Mouse (Mus musculus) MEL (cell line): ENCODE results near the gene Fam208a. TPM values are rescaled to one million over a fixed set of nuclear protein-coding genes. Genes with fewer than 3 reads are reported as not detected.

ENCODE experiments used
- DNase-seq: peaks from one replicate; pipeline ENCODE4 v3.0.0; 2011; ENCODE audit warnings: low read depth, low spot score
- H3K27ac ChIP-seq: 2 replicates; pipeline ENCODE4 v1.5.1; 2012; ENCODE audit warnings: low read depth, mild to moderate bottlenecking, control low read depth, low read length, moderate library complexity; ENCODE audit not compliant: control insufficient read depth
- H3K27me3 ChIP-seq, 2 experiments: fragments of 150-350 bp in 1 of 2; sonication (generic) in 1 of 2; 2 replicates each; pipeline ENCODE4 v1.6.1; 2012; ENCODE audit warnings: low read length in 2 of 2, mild to moderate bottlenecking in 2 of 2, improper control_type of control experiment in 1 of 2, moderate library complexity in 1 of 2; ENCODE audit not compliant: insufficient read depth in 2 of 2, control insufficient read depth in 1 of 2
- H3K36me3 ChIP-seq, 2 experiments: 2 replicates each; pipeline ENCODE4 v1.6.1; 2012 to 2014; ENCODE audit warnings: low read length in 2 of 2, improper control_type of control experiment in 1 of 2, inconsistent platforms in 1 of 2, mild to moderate bottlenecking in 1 of 2; ENCODE audit not compliant: insufficient read depth in 2 of 2, control insufficient read depth in 1 of 2
- H3K4me1 ChIP-seq, 2 experiments: fragments of 150-350 bp in 1 of 2; sonication (generic) in 1 of 2; 2 replicates each; pipeline ENCODE4 v1.6.1; 2012; ENCODE audit warnings: low read length in 2 of 2, improper control_type of control experiment in 1 of 2, mild to moderate bottlenecking in 1 of 2; ENCODE audit not compliant: insufficient read depth in 2 of 2, control insufficient read depth in 1 of 2
- H3K4me3 ChIP-seq, 2 experiments: fragments of 150-350 bp in 1 of 2; sonication (generic) in 1 of 2; 2 replicates each; pipeline ENCODE4 v1.5.1; 2012; ENCODE audit warnings: low read depth in 2 of 2, low read length in 2 of 2, mild to moderate bottlenecking in 2 of 2, moderate library complexity in 2 of 2, control low read depth in 1 of 2, improper control_type of control experiment in 1 of 2; ENCODE audit not compliant: control insufficient read depth in 1 of 2, insufficient read depth in 1 of 2
- H3K79me2 ChIP-seq: 2 replicates; pipeline ENCODE4 v1.6.1; 2012; ENCODE audit warnings: mild to moderate bottlenecking, low read length, moderate library complexity; ENCODE audit not compliant: control insufficient read depth, poor library complexity, insufficient read depth
- H3K9ac ChIP-seq: 2 replicates; pipeline ENCODE4 v1.6.1; 2012; ENCODE audit warnings: low read depth, mild to moderate bottlenecking, control low read depth, low read length, moderate library complexity; ENCODE audit not compliant: control insufficient read depth, poor library complexity, severe bottlenecking
- H3K9me3 ChIP-seq: fragments of 150-350 bp; sonication (generic); replicated peaks from 2 replicates; pipeline ENCODE4 v1.6.1; 2012; ENCODE audit warnings: mild to moderate bottlenecking, low read length, improper control_type of control experiment, moderate library complexity; ENCODE audit not compliant: insufficient read depth
- CHD1 ChIP-seq: IDR thresholded peaks from 2 replicates; pipeline ENCODE4 v1.6.1; 2012; ENCODE audit warnings: low read depth, mild to moderate bottlenecking, inconsistent platforms, low read length, improper control_type of control experiment
- CHD2 ChIP-seq: IDR thresholded peaks from 2 replicates; pipeline ENCODE4 v1.6.1; 2011; ENCODE audit warnings: low read length, improper control_type of control experiment
- ETS1 ChIP-seq: IDR thresholded peaks from 2 replicates; pipeline ENCODE4 v1.6.1; 2012; ENCODE audit warnings: low read depth, mild to moderate bottlenecking, inconsistent platforms, low read length, improper control_type of control experiment, moderate library complexity
- GABPA ChIP-seq: IDR thresholded peaks from 2 replicates; pipeline ENCODE4 v1.6.1; 2012; ENCODE audit warnings: low read depth, mild to moderate bottlenecking, inconsistent platforms, low read length, improper control_type of control experiment, moderate library complexity
- GATA1 ChIP-seq: IDR thresholded peaks from 2 replicates; pipeline ENCODE4 v1.6.1; 2011; ENCODE audit warnings: low read depth, low read length, improper control_type of control experiment
- HCFC1 ChIP-seq: IDR thresholded peaks from 2 replicates; pipeline ENCODE4 v1.6.1; 2012; ENCODE audit warnings: low read depth, mild to moderate bottlenecking, inconsistent platforms, low read length, improper control_type of control experiment, moderate library complexity
- MAX ChIP-seq: IDR thresholded peaks from 2 replicates; pipeline ENCODE4 v1.6.1; 2011; ENCODE audit warnings: low read length, improper control_type of control experiment
- MEF2A ChIP-seq: IDR thresholded peaks from 2 replicates; pipeline ENCODE4 v1.6.1; 2014; ENCODE audit warnings: low read depth, mild to moderate bottlenecking, inconsistent platforms, low read length, improper control_type of control experiment; ENCODE audit not compliant: poor library complexity, insufficient replicate concordance, severe bottlenecking; ENCODE audit errors: extremely low read depth
- MYB ChIP-seq: IDR thresholded peaks from 2 replicates; pipeline ENCODE4 v1.6.1; 2011; ENCODE audit warnings: mild to moderate bottlenecking, low read depth, low read length, improper control_type of control experiment
- NRF1 ChIP-seq: IDR thresholded peaks from 2 replicates; pipeline ENCODE4 v1.6.1; 2014; ENCODE audit warnings: low read depth, mild to moderate bottlenecking, inconsistent platforms, low read length, improper control_type of control experiment, moderate library complexity; ENCODE audit not compliant: poor library complexity, insufficient read depth, severe bottlenecking
- POLR2A ChIP-seq, 2 experiments: IDR thresholded peaks; 2 replicates each; pipeline ENCODE4 v1.6.1; 2011 to 2012; ENCODE audit warnings: low read length in 2 of 2, mild to moderate bottlenecking in 2 of 2, control low read depth in 1 of 2, improper control_type of control experiment in 1 of 2, low read depth in 1 of 2, moderate library complexity in 1 of 2; ENCODE audit not compliant: control insufficient read depth in 1 of 2, insufficient read depth in 1 of 2, poor library complexity in 1 of 2
- POLR2AphosphoS2 ChIP-seq: IDR thresholded peaks from 2 replicates; pipeline ENCODE4 v1.6.1; 2011; ENCODE audit warnings: low read length, improper control_type of control experiment
- RCOR1 ChIP-seq: IDR thresholded peaks from 2 replicates; pipeline ENCODE4 v1.6.1; 2012; ENCODE audit warnings: low read depth, mild to moderate bottlenecking, inconsistent platforms, low read length, improper control_type of control experiment
- SMC3 ChIP-seq: IDR thresholded peaks from 2 replicates; pipeline ENCODE4 v1.6.1; 2011; ENCODE audit warnings: low read depth, low read length, improper control_type of control experiment
- TAL1 ChIP-seq: IDR thresholded peaks from 2 replicates; pipeline ENCODE4 v1.6.1; 2012; ENCODE audit warnings: mild to moderate bottlenecking, inconsistent platforms, low read length, moderate library complexity, mixed read lengths
- TBP ChIP-seq: IDR thresholded peaks from 2 replicates; pipeline ENCODE4 v1.8.0; 2011; ENCODE audit warnings: low read depth, low read length, improper control_type of control experiment
- TCF12 ChIP-seq: IDR thresholded peaks from 2 replicates; pipeline ENCODE4 v1.6.1; 2014; ENCODE audit warnings: low read depth, mild to moderate bottlenecking, inconsistent platforms, low read length, improper control_type of control experiment, moderate library complexity
- USF1 ChIP-seq: IDR thresholded peaks from 2 replicates; pipeline ENCODE4 v1.6.1; 2014; ENCODE audit warnings: low read depth, mild to moderate bottlenecking, inconsistent platforms, low read length, improper control_type of control experiment, moderate library complexity
- ZKSCAN1 ChIP-seq: IDR thresholded peaks from 2 replicates; pipeline ENCODE4 v1.6.1; 2012; ENCODE audit warnings: low read depth, mild to moderate bottlenecking, inconsistent platforms, low read length, improper control_type of control experiment, moderate library complexity
- ZMIZ1 ChIP-seq: IDR thresholded peaks from 2 replicates; pipeline ENCODE4 v1.6.1; 2012; ENCODE audit warnings: low read depth, mild to moderate bottlenecking, inconsistent platforms, low read length, improper control_type of control experiment, moderate library complexity
- ZNF384 ChIP-seq: IDR thresholded peaks from 2 replicates; pipeline ENCODE4 v1.6.1; 2012; ENCODE audit warnings: low read depth, mild to moderate bottlenecking, inconsistent platforms, low read length, improper control_type of control experiment
- polyA plus RNA-seq, 2 experiments: library from polyadenylated mRNA; stranded (reverse) in 1 of 2; unstranded in 1 of 2; fragments of >175 nt in 1 of 2; fragments of >200 nt in 1 of 2; gene quantifications; 2 replicates each; pipeline versions ENCODE4 v1.2.1 to v1.2.4; 2012; ENCODE audit warnings: low replicate concordance in 2 of 2, low read depth in 1 of 2; ENCODE audit not compliant: insufficient read length in 2 of 2, insufficient read depth in 1 of 2, missing spikeins in 1 of 2
- total RNA-seq: library from RNA; depleted of rRNA; stranded (reverse); fragments of 300-350 nt; gene quantifications from 2 replicates; pipeline ENCODE4 v1.2.3, GENCODE M21; 2012

Gene Fam208a
- total and polyA plus RNA-seq, 3 experiments = 3.2 to 25.4 (median 8.7) TPM

- H3K79me2 ChIP-seq = no peaks in the 10 kb centered on the region
- no peaks in the 10 kb centered on the region; a peak in 1 of 4 replicates for H3K4me1 ChIP-seq
- no peak for DNase-seq
- no peaks in the 10 kb centered on the region for H3K27me3 ChIP-seq
- no peak overlapping the region for H3K4me3 ChIP-seq
- no peak overlapping the region for H3K9ac ChIP-seq
- H3K36me3 ChIP-seq = no peaks in the 10 kb centered on the region
- H3K27ac ChIP-seq = no peak overlapping the region
- no peaks in the 10 kb centered on the region for H3K9me3 ChIP-seq
- no peak for TF ChIP-seq USF1
- TF ChIP-seq GABPA = no peak
- TF ChIP-seq TCF12 = no peak
- TF ChIP-seq NRF1 = no peak
- TF ChIP-seq TBP = no peak
- no peak for TF ChIP-seq GATA1
- no peak for TF ChIP-seq HCFC1
- no peak for TF ChIP-seq TAL1
- no peak for TF ChIP-seq SMC3
- TF ChIP-seq POLR2AphosphoS2 = no peak
- no peak for TF ChIP-seq MAX
- no peak for TF ChIP-seq ZMIZ1
- no peak for TF ChIP-seq CHD1
- TF ChIP-seq RCOR1 = no peak
- no peak for TF ChIP-seq MEF2A
- TF ChIP-seq MYB = no peak
- TF ChIP-seq ETS1 = no peak
- no peak for TF ChIP-seq CHD2
Observed at GRCm38 (mm10) chr14:27381459-27381858, 47.2 kb upstream of the Fam208a start.

GRCm38 (mm10) chr14:27383321-27383830 lies 45.3 kb upstream of the Fam208a start:
- Histone ChIP-seq H3K9ac (no peak overlapping the region), H3K4me1 (no peaks in the 10 kb centered on the region; a peak in 1 of 4 replicates), H3K4me3 (no peak overlapping the region), H3K9me3 (no peaks in the 10 kb centered on the region), H3K79me2 (no peaks in the 10 kb centered on the region), H3K36me3 (no peaks in the 10 kb centered on the region), H3K27ac (no peak overlapping the region), H3K27me3 (no peaks in the 10 kb centered on the region)
- no peak for TF ChIP-seq MAX
- TF ChIP-seq POLR2A (IDR thresholded peaks at IDR 0.05; ENCODE audit: control insufficient read depth in 1 of 2, insufficient read depth in 1 of 2, low read depth in 1 of 2, low read length in 2 of 2, poor library complexity in 1 of 2) = no peak
- TF ChIP-seq USF1 = no peak
- TF ChIP-seq ZKSCAN1 = no peak
- no peak for TF ChIP-seq ZNF384
- no peak for TF ChIP-seq GATA1
- DNase-seq = no peak
